Mouse (Mus musculus) stomach, embryonic 16.5 days (tissue): ENCODE data around the gene Tenm4. TPM values are rescaled to one million over a fixed set of nuclear protein-coding genes. Genes with fewer than 3 reads are reported as not detected.

Experiments used
- ATAC-seq: fragments of 200-750 bp; cut with Nextera tagmentation; 2 replicates; pipeline ENCODE4 v1.8.0; 2017; ENCODE audit warnings: moderate number of reproducible peaks, moderate TSS enrichment; ENCODE audit not compliant: insufficient read depth, low FRiP score
- H3K27ac ChIP-seq: fragments of 300-500 bp; sonication (generic); 2 replicates; pipeline ENCODE4 v1.5.1; 2014; ENCODE audit warnings: low read length
- H3K27me3 ChIP-seq: fragments of 300-500 bp; sonication (generic); 2 replicates; pipeline ENCODE4 v1.6.1; 2014; ENCODE audit warnings: low read length, control low read depth, mixed read lengths; ENCODE audit not compliant: control insufficient read depth, insufficient read depth
- H3K36me3 ChIP-seq: fragments of 300-500 bp; sonication (generic); 2 replicates; pipeline ENCODE4 v1.6.1; 2014; ENCODE audit warnings: low read length; ENCODE audit not compliant: control insufficient read depth, insufficient read depth
- H3K4me1 ChIP-seq: fragments of 300-500 bp; sonication (generic); 2 replicates; pipeline ENCODE4 v1.6.1; 2014; ENCODE audit warnings: low read length, control low read depth, mixed read lengths; ENCODE audit not compliant: control insufficient read depth, insufficient read depth
- H3K4me2 ChIP-seq: fragments of 300-500 bp; sonication (generic); 2 replicates; pipeline ENCODE4 v1.6.1; 2014; ENCODE audit warnings: low read depth, low read length, mixed read lengths
- H3K4me3 ChIP-seq: fragments of 300-500 bp; sonication (generic); replicated peaks from 2 replicates; pipeline ENCODE4 v1.5.1; 2014; ENCODE audit warnings: mild to moderate bottlenecking, low read length
- H3K9ac ChIP-seq: fragments of 300-500 bp; sonication (generic); 2 replicates; pipeline ENCODE4 v1.6.1; 2014; ENCODE audit warnings: low read length
- H3K9me3 ChIP-seq: fragments of 300-500 bp; sonication (generic); replicated peaks from 2 replicates; pipeline ENCODE4 v1.6.1; 2016; ENCODE audit warnings: low read length, control low read depth; ENCODE audit not compliant: control insufficient read depth
- WGBS: fragments of 180-500 bp; shearing (Covaris S2); extraction: QIAGEN DNeasy Blood & Tissue Kit; methylation state at CpG from one replicate; pipeline ENCODE4 v1.1.7; 2014; 5-methylcytosine and 5-hydroxymethylcytosine counted together
- polyA plus RNA-seq: library from polyadenylated mRNA; unstranded; fragments of >200 nt; fragmentation: Nextera tagmentation; extraction: Ambion mirVana; gene quantifications from 2 replicates; pipeline ENCODE4 v1.2.1, GENCODE M21; 2015

Gene Tenm4
- polyA plus RNA-seq, 1 experiment from 2014 or later, result 22.7 TPM

- H3K9ac ChIP-seq, result no peak overlapping the region
- H3K4me2 ChIP-seq, result no peak overlapping the region
- peaks cover 23% of the 10 kb centered on the region for H3K4me1 ChIP-seq
- H3K9me3 ChIP-seq, result no peaks in the 10 kb centered on the region
- H3K27ac ChIP-seq, result no peak overlapping the region
- ATAC-seq, result no peak
- 63% methylated on average over 12 of the region's 12 CpGs for WGBS
- no peak overlapping the region for H3K4me3 ChIP-seq
- no peaks in the 10 kb centered on the region for H3K36me3 ChIP-seq
- H3K27me3 ChIP-seq, result no peaks in the 10 kb centered on the region
Observed at GRCm38 (mm10) chr7:96754175-96754574, 583.1 kb downstream of the Tenm4 start.

GRCm38 (mm10) chr7:96755459-96756094, 584.5 kb downstream of the Tenm4 start:
- no peaks in the 10 kb centered on the region for H3K36me3 ChIP-seq
- peak; percentile 67; the same call in 1 of the 2 replicates for ATAC-seq
- peaks cover 18% of the 10 kb centered on the region for H3K4me1 ChIP-seq
- H3K27ac ChIP-seq, result peak overlapping the region; percentile 77
- no peaks in the 10 kb centered on the region for H3K27me3 ChIP-seq
- H3K9me3 ChIP-seq, result no peaks in the 10 kb centered on the region
- WGBS, result 37% methylated on average over 12 of the region's 12 CpGs
- H3K4me2 ChIP-seq, result 0 out of 2 replicates have a peak overlapping the region, but pooled peaks have one; percentile 2
- H3K4me3 ChIP-seq, result no peak overlapping the region
- H3K9ac ChIP-seq, result no peak overlapping the region

- no peaks in the 10 kb centered on the region for H3K9me3 ChIP-seq
- 50% methylated on average over 10 of the region's 10 CpGs for WGBS
- 0 out of 2 replicates have a peak overlapping the region, but pooled peaks have one; percentile 2 for H3K4me2 ChIP-seq
- peak overlapping the region; percentile 77 for H3K27ac ChIP-seq
- peaks cover 18% of the 10 kb centered on the region for H3K4me1 ChIP-seq
- no peaks in the 10 kb centered on the region for H3K27me3 ChIP-seq
- no peak for ATAC-seq
- no peaks in the 10 kb centered on the region for H3K36me3 ChIP-seq
- H3K4me3 ChIP-seq, result no peak overlapping the region
- H3K9ac ChIP-seq, result 0 out of 2 replicates have a peak overlapping the region, but pooled peaks have one; percentile 42
Observed at GRCm38 (mm10) chr7:96756104-96756742, 585.2 kb downstream of the Tenm4 start.

- Histone ChIP-seq H3K36me3 (no peaks in the 10 kb centered on the region), H3K4me1 (peaks cover 18% of the 10 kb centered on the region), H3K27me3 (no peaks in the 10 kb centered on the region), H3K9me3 (no peaks in the 10 kb centered on the region), H3K27ac (no peak overlapping the region), H3K4me3 (no peak overlapping the region), H3K9ac (no peak overlapping the region), H3K4me2 (no peak overlapping the region)
- no peak for ATAC-seq
- WGBS, result 71% methylated on average over 8 of the region's 8 CpGs
Observed at GRCm38 (mm10) chr7:96757067-96757466, 586.0 kb downstream of the Tenm4 start.

GRCm38 (mm10) chr7:96760208-96760607, 589.2 kb downstream of the Tenm4 start:
- Histone ChIP-seq H3K4me3 (no peak overlapping the region), H3K9me3 (no peaks in the 10 kb centered on the region), H3K4me2 (no peak overlapping the region), H3K4me1 (peaks cover 13% of the 10 kb centered on the region), H3K27me3 (no peaks in the 10 kb centered on the region), H3K27ac (no peak overlapping the region), H3K9ac (no peak overlapping the region), H3K36me3 (no peaks in the 10 kb centered on the region)
- no peak for ATAC-seq
- 85% methylated on average over 6 of the region's 6 CpGs for WGBS

GRCm38 (mm10) chr7:96761151-96761550, 590.1 kb downstream of the Tenm4 start:
- Histone ChIP-seq H3K9me3 (no peaks in the 10 kb centered on the region), H3K4me2 (no peak overlapping the region), H3K27me3 (no peaks in the 10 kb centered on the region), H3K4me3 (no peak overlapping the region), H3K4me1 (peaks cover 9% of the 10 kb centered on the region), H3K27ac (no peak overlapping the region), H3K9ac (no peak overlapping the region), H3K36me3 (no peaks in the 10 kb centered on the region)
- WGBS, result 65% methylated on average over 5 of the region's 5 CpGs
- ATAC-seq, result 0 out of 2 replicates have a peak, but pooled peaks have one; percentile 15

- no peak overlapping the region for H3K27ac ChIP-seq
- WGBS, result 63% methylated on average over 15 of the region's 15 CpGs
- ATAC-seq, result no peak
- no peak overlapping the region for H3K4me3 ChIP-seq
- no peaks in the 10 kb centered on the region for H3K9me3 ChIP-seq
- no peaks in the 10 kb centered on the region for H3K36me3 ChIP-seq
- H3K4me2 ChIP-seq, result no peak overlapping the region
- no peak overlapping the region for H3K9ac ChIP-seq
- H3K4me1 ChIP-seq, result peaks cover 4% of the 10 kb centered on the region; the same call in 1 of the 2 replicates
- H3K27me3 ChIP-seq, result no peaks in the 10 kb centered on the region
Observed at GRCm38 (mm10) chr7:96765321-96765960, 594.4 kb downstream of the Tenm4 start.

- WGBS, result 82% methylated on average over 3 of the region's 3 CpGs
- Histone ChIP-seq H3K4me2 (no peak overlapping the region), H3K27me3 (no peaks in the 10 kb centered on the region), H3K9me3 (no peaks in the 10 kb centered on the region), H3K9ac (no peak overlapping the region), H3K36me3 (no peaks in the 10 kb centered on the region), H3K27ac (no peak overlapping the region), H3K4me1 (peaks cover 4% of the 10 kb centered on the region; the same call in 1 of the 2 replicates), H3K4me3 (no peak overlapping the region)
- ATAC-seq, result no peak
Observed at GRCm38 (mm10) chr7:96767090-96767489, 596.0 kb downstream of the Tenm4 start.

GRCm38 (mm10) chr7:96768718-96769117, 597.7 kb downstream of the Tenm4 start:
- Histone ChIP-seq H3K4me2 (no peak overlapping the region), H3K9ac (no peak overlapping the region), H3K27ac (peak overlapping the region; percentile 64), H3K4me3 (no peak overlapping the region), H3K4me1 (peaks cover 4% of the 10 kb centered on the region; the same call in 1 of the 2 replicates), H3K9me3 (no peaks in the 10 kb centered on the region), H3K27me3 (no peaks in the 10 kb centered on the region), H3K36me3 (no peaks in the 10 kb centered on the region)
- WGBS, result 63% methylated on average over 6 of the region's 6 CpGs
- peak; percentile 75; the same call in 1 of the 2 replicates for ATAC-seq
